Mouse (Mus musculus): ENCODE results near the gene Dnaaf3.

GRCm38 (mm10) chr7:4503100-4503499 lies 29.2 kb downstream of the Dnaaf3 start:
- TF ChIP-seq POU5F1 (IDR thresholded peaks at IDR 0.05; ENCODE audit: borderline replicate concordance, low read length), result no peak
- TF ChIP-seq CTCF (conservative IDR thresholded peaks at IDR 0.05; ENCODE audit: low read length), result no peak

All from E14TG2a.4 (cell line).